Mouse (Mus musculus): ENCODE results near the gene Ptx4. TPM values are rescaled to one million over a fixed set of nuclear protein-coding genes. Genes with fewer than 3 reads are reported as not detected.
"Not testable (repeated sequence)": the region's sequence is repeated elsewhere in the genome, so short reads cannot be mapped to it uniquely, and the experiment has no call there.

The Ptx4 gene
- total RNA-seq, 2 experiments from 2014 or later, result 2.2 to 6.1 TPM

GRCm38 (mm10) chr17:25123979-25124378 lies 3.4 kb downstream of the Ptx4 start:
- no peak for DNase-seq
- intact Hi-C loops (cut with DNase I), result no loop called here
- no peak overlapping the region for H3K4me3 ChIP-seq

GRCm38 (mm10) chr17:25125442-25126060 lies 5.0 kb downstream of the Ptx4 start:
- intact Hi-C loops (cut with DNase I); H3K27ac ChIP-seq; DNase-seq; H3K4me3 ChIP-seq: not testable (repeated sequence)

More at GRCm38 (mm10) chr17:25123979-25124378, 3.4 kb downstream of the Ptx4 start:
- TF ChIP-seq CTCF (IDR thresholded peaks at IDR 0.05), result peak; percentile 44
- no peak overlapping the region for H3K27ac ChIP-seq

DNA sequence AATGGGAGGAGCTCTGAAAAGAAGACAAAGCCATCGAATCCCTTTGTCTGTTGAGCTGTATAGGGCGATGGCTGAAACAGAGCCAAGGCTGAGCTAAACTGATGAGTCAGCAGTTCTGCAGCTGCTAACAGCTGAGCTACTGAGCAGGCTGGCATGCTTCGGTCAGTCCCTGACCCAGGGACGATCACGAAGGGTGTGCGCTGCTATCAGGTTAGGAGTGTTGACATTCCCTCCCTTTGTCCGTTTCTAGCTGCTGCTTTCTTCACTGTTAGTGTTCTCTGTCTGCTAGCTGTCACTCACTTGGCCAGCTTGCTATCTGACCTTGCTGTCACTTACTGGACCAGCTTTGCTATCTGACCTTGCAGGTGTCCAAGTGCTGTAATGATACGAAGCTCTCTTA lies 6.5 kb downstream of the Ptx4 start:
- no peak overlapping the region for H3K4me3 ChIP-seq
- H3K27ac ChIP-seq, result no peak overlapping the region
- intact Hi-C loops (cut with DNase I), result no loop called here
- DNase-seq, result no peak
- no peak for TF ChIP-seq CTCF (IDR thresholded peaks at IDR 0.05)

- no peak for DNase-seq
- TF ChIP-seq CTCF (IDR thresholded peaks at IDR 0.05), result no peak
- no peak overlapping the region for H3K4me3 ChIP-seq
- no peak overlapping the region for H3K27ac ChIP-seq
- intact Hi-C loops (cut with DNase I), result no loop called here
Observed at GRCm38 (mm10) chr17:25127681-25128080, 7.1 kb downstream of the Ptx4 start.

GRCm38 (mm10) chr17:25130060-25130459 lies 9.5 kb downstream of the Ptx4 start:
- intact Hi-C loops (cut with DNase I), result no loop called here
- no peak for DNase-seq
- Histone ChIP-seq H3K27ac (no peak overlapping the region), H3K4me3 (no peak overlapping the region)
- TF ChIP-seq CTCF (IDR thresholded peaks at IDR 0.05), result peak; percentile 26; the same call in 1 of the 2 replicates

GRCm38 (mm10) chr17:25133275-25133698 lies 12.7 kb downstream of the Ptx4 start, which contains the start of gene Clcn7:
Clcn7 (plus strand) TSS chr17:25133391.
- peak within 1 kb of the TSS; percentile 99 for H3K4me3 ChIP-seq
- no peak for TF ChIP-seq CTCF (IDR thresholded peaks at IDR 0.05)
- DNase-seq, result peak; percentile 96
- intact Hi-C loops (cut with DNase I), result loop anchor here (2.0 kb wide), 1 partner anchor 52 kb away; the partner anchor contains the start of gene BC003965
- H3K27ac ChIP-seq, result peak within 1 kb of the TSS; percentile 91

- Histone ChIP-seq H3K4me3 (no peak overlapping the region), H3K27ac (no peak overlapping the region)
- intact Hi-C loops (cut with DNase I), result no loop called here
- no peak for TF ChIP-seq CTCF (IDR thresholded peaks at IDR 0.05)
- DNase-seq, result no peak
Observed at GRCm38 (mm10) chr17:25135622-25136021, 15.1 kb downstream of the Ptx4 start.

DNA sequence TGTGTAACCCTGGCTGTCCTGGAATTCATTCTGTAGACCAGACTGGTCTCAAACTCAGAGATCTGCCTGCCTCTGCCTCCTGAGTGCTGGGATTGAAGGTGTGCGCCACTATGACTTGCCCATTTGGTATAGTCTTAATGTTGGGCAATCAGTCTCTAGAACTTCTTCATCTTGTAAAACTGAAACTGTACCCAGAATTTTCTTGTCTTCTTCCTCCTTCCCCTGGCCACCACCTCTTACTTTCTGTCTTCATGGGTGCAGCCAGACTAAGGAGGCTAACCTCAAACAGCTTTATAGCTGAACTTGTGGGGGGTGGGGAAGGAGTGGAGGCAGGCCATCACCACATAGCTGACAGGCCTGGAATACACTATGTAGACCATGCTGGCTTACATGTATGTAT lies 18.2 kb downstream of the Ptx4 start:
- no peak for DNase-seq
- Histone ChIP-seq H3K27ac (no peak overlapping the region), H3K4me3 (no peak overlapping the region)
- TF ChIP-seq CTCF (IDR thresholded peaks at IDR 0.05), result no peak
- intact Hi-C loops (cut with DNase I), result no loop called here

DNA sequence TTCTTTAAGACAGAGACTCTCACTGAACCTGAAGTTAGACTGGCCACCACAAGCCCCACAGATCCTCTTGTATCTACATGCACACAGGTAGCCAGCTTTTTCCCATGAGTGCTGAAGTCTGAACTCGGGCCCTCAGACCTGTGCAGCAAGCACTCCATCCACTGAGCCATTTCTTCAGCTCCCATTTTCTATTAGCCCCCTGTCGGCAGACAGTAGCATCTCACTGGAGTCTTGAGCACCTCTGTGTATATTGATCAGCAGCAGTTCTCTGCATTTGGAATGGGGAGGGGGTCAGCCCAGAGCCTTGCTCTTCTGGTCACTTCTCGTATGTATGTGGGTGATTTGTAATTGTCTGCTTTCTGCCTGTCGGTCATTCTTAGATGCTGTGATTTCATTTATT lies 19.4 kb downstream of the Ptx4 start:
- DNase-seq, result no peak
- Histone ChIP-seq H3K27ac (no peak overlapping the region), H3K4me3 (no peak overlapping the region)
- intact Hi-C loops (cut with DNase I), result no loop called here
- TF ChIP-seq CTCF (IDR thresholded peaks at IDR 0.05), result peak; percentile 35; the same call in 1 of the 2 replicates

GRCm38 (mm10) chr17:25162161-25162560 lies 41.6 kb downstream of the Ptx4 start, which contains the start of gene Ccdc154:
Ccdc154 (plus strand) TSS chr17:25162461.
- Histone ChIP-seq H3K4me3 (no peak within 1 kb of the TSS), H3K27ac (no peak within 1 kb of the TSS)
- intact Hi-C loops (cut with DNase I), result no loop called here
- DNase-seq, result no peak
- no peak for TF ChIP-seq CTCF (IDR thresholded peaks at IDR 0.05)

DNA sequence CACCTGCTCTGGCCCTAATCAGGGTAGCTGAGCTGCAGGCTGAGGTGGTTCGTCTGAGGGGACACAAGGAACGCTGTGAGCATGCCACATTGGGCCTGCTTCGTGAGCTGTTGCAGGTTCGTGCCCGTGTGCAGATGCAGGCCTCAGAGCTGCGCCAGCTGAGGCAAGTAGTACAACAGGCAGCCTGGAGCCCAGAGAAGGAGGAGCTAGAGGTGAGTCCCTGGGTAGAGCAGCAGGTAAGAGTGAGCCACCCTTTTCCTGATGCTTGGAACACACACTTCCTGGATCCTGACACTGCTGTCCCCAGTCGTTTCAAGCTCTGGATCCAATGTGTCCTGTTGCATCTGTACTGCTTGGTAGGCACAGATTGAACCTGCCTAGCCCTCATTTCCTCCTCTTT lies 42.8 kb downstream of the Ptx4 start:
- DNase-seq, result no peak
- Histone ChIP-seq H3K27ac (no peak overlapping the region), H3K4me3 (no peak overlapping the region)
- intact Hi-C loops (cut with DNase I), result no loop called here
- no peak for TF ChIP-seq CTCF (IDR thresholded peaks at IDR 0.05)

DNA sequence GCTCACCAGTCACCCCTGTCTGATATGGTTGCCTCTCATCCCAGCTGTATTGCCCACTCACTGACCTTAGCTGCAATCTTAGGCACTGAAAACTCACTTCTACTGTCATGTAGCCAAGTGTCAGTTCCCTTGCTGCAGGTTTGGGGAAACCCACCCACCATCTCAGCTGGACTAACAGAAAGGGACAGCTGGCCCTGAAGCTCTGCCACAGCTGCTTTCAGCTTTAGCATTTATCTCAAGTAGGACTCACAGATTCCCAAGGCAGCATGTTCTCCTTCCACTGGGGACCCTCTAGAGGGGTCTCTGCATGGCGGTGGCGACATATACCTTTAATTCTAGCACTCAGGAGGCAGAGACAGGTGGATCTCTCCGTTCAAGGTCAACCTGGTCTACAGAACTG lies 44.2 kb downstream of the Ptx4 start:
- Histone ChIP-seq H3K4me3 (no peak overlapping the region), H3K27ac (no peak overlapping the region)
- intact Hi-C loops (cut with DNase I), result no loop called here
- TF ChIP-seq CTCF (IDR thresholded peaks at IDR 0.05), result no peak
- no peak for DNase-seq

DNA sequence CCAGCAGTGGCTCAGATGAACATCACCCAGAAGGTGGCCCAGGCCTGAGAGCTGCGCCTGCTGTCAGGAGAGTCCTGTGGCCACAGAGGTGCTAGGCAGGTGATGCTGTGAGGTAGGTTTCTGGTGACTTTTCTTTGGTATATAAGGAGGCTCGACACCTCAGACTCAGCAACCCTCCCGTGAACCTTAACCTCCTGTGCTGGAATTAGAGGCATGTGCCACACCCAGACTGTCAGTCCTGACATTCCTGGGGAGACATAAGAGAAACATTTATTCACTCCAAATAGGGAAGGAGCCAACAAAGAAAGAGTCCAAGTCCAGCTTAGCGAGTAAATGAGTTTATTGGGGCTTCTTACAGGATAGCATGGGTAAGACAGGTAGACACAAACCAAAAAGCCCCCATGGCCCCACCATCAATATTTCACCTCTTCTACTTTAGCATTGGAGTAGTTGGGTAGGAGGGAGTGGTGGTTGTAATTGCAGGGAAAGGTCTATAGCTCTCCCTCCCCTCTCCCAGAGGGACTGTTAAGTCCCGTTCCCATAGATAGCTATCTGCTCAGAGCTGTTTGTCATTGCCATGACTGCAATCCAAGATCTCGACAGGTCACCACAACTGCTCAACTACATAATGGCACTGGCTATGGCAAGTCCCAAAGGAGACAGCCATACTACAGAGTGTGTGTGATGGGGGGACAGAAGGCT lies 45.6 kb downstream of the Ptx4 start:
- peak overlapping the region; percentile 56; the same call in 1 of the 2 replicates for H3K27ac ChIP-seq
- no peak for TF ChIP-seq CTCF (IDR thresholded peaks at IDR 0.05)
- intact Hi-C loops (cut with DNase I), result no loop called here
- H3K4me3 ChIP-seq, result no peak overlapping the region
- no peak for DNase-seq
